Mouse (Mus musculus) forebrain, embryonic 14.5 days (tissue): ENCODE data around the gene Vmn2r89. TPM values are rescaled to one million over a fixed set of nuclear protein-coding genes. Genes with fewer than 3 reads are reported as not detected.
"Not testable (repeated sequence)": the region's sequence is repeated elsewhere in the genome, so short reads cannot be mapped to it uniquely, and the experiment has no call there.

Experiments used
- ATAC-seq: fragments of 200-750 bp; cut with Nextera tagmentation; 2 replicates; pipeline ENCODE4 v1.8.0; 2017; ENCODE audit warnings: mild to moderate bottlenecking, moderate library complexity
- DNase-seq: peaks from one replicate; pipeline ENCODE4 v3.0.0-alpha.2; 2015; ENCODE audit warnings: low spot score
- H3K27ac ChIP-seq: fragments of 300-500 bp; sonication (generic); 2 replicates; pipeline ENCODE4 v1.5.1; 2014; ENCODE audit warnings: low read depth, mild to moderate bottlenecking, control low read depth, low read length, moderate library complexity
- H3K27me3 ChIP-seq: fragments of 300-500 bp; sonication (generic); replicated peaks from 2 replicates; pipeline ENCODE4 v1.6.1; 2014; ENCODE audit warnings: low read length, control low read depth, mixed read lengths; ENCODE audit not compliant: control insufficient read depth, insufficient read depth
- H3K36me3 ChIP-seq: fragments of 300-500 bp; sonication (generic); 2 replicates; pipeline ENCODE4 v1.6.1; 2014; ENCODE audit warnings: low read length, control low read depth; ENCODE audit not compliant: control insufficient read depth, insufficient read depth
- H3K4me1 ChIP-seq: fragments of 300-500 bp; sonication (generic); 2 replicates; pipeline ENCODE4 v1.6.1; 2014; ENCODE audit warnings: antibody characterized with exemption, low read length, control low read depth; ENCODE audit not compliant: control insufficient read depth, insufficient read depth
- H3K4me2 ChIP-seq: fragments of 300-500 bp; sonication (generic); 2 replicates; pipeline ENCODE4 v1.6.1; 2014; ENCODE audit warnings: mild to moderate bottlenecking, control low read depth, low read length
- H3K4me3 ChIP-seq: fragments of 300-500 bp; sonication (generic); 2 replicates; pipeline ENCODE4 v1.5.1; 2014; ENCODE audit warnings: low read depth, low read length, control low read depth
- H3K9ac ChIP-seq: fragments of 300-500 bp; sonication (generic); 2 replicates; pipeline ENCODE4 v1.6.1; 2014; ENCODE audit warnings: mild to moderate bottlenecking, low read length, control low read depth, moderate library complexity
- H3K9me3 ChIP-seq: fragments of 300-500 bp; sonication (generic); replicated peaks from 2 replicates; pipeline ENCODE4 v1.6.1; 2016; ENCODE audit warnings: low read length, control low read depth, mixed read lengths; ENCODE audit not compliant: control insufficient read depth
- WGBS: fragments of 180-500 bp; shearing (Covaris S2); extraction: QIAGEN DNeasy Blood & Tissue Kit; methylation state at CpG from one replicate; pipeline ENCODE4 v1.1.7; 2014; 5-methylcytosine and 5-hydroxymethylcytosine counted together
- polyA plus RNA-seq: library from polyadenylated mRNA; unstranded; fragments of >200 nt; fragmentation: Nextera tagmentation; extraction: Ambion mirVana; gene quantifications from 2 replicates; pipeline ENCODE4 v1.2.1, GENCODE M21; 2014

Vmn2r89 gene
- polyA plus RNA-seq, 1 experiment from 2014 or later = not detected

GRCm38 (mm10) chr14:51482051-51482715 lies 30.5 kb downstream of the Vmn2r89 start:
- Histone ChIP-seq H3K27me3 (no peaks in the 10 kb centered on the region), H3K4me1 (no peaks in the 10 kb centered on the region), H3K4me2 (no peak overlapping the region), H3K27ac (no peak overlapping the region), H3K9me3 (no peaks in the 10 kb centered on the region), H3K9ac (no peak overlapping the region), H3K36me3 (no peaks in the 10 kb centered on the region), H3K4me3 (no peak overlapping the region)
- ATAC-seq (no peak), DNase-seq (no peak)
- WGBS = 86% methylated on average over 5 of the region's 5 CpGs

- DNase-seq, ATAC-seq, H3K9me3 ChIP-seq, H3K4me2 ChIP-seq, H3K36me3 ChIP-seq, H3K9ac ChIP-seq, H3K4me3 ChIP-seq, H3K27ac ChIP-seq, H3K27me3 ChIP-seq, H3K4me1 ChIP-seq: not testable (repeated sequence)
- WGBS = 87% methylated on average over 10 of the region's 10 CpGs
These were observed 31.3 kb downstream of the Vmn2r89 start for GRCm38 (mm10) chr14:51482971-51483381.

GRCm38 (mm10) chr14:51483671-51484070 lies 32.0 kb downstream of the Vmn2r89 start:
- H3K9ac ChIP-seq = no peak overlapping the region
- no peak overlapping the region for H3K4me3 ChIP-seq
- no peak for ATAC-seq
- no peaks in the 10 kb centered on the region for H3K4me1 ChIP-seq
- no peaks in the 10 kb centered on the region for H3K27me3 ChIP-seq
- H3K27ac ChIP-seq = no peak overlapping the region
- DNase-seq = no peak
- H3K9me3 ChIP-seq = no peaks in the 10 kb centered on the region
- 87% methylated on average over 1 of the region's 1 CpGs for WGBS
- no peaks in the 10 kb centered on the region for H3K36me3 ChIP-seq
- H3K4me2 ChIP-seq = no peak overlapping the region

GRCm38 (mm10) chr14:51486111-51486510 lies 34.5 kb downstream of the Vmn2r89 start:
- ATAC-seq = no peak
- DNase-seq = no peak
- no peak overlapping the region for H3K4me2 ChIP-seq
- 63% methylated on average over 1 of the region's 1 CpGs for WGBS
- H3K9me3 ChIP-seq = no peaks in the 10 kb centered on the region
- H3K36me3 ChIP-seq = no peaks in the 10 kb centered on the region
- H3K27ac ChIP-seq = no peak overlapping the region
- no peaks in the 10 kb centered on the region for H3K27me3 ChIP-seq
- H3K4me1 ChIP-seq = no peaks in the 10 kb centered on the region
- no peak overlapping the region for H3K9ac ChIP-seq
- no peak overlapping the region for H3K4me3 ChIP-seq

- Histone ChIP-seq H3K4me3 (no peak overlapping the region), H3K9ac (no peak overlapping the region), H3K4me1 (no peaks in the 10 kb centered on the region), H3K27ac (no peak overlapping the region), H3K36me3 (no peaks in the 10 kb centered on the region), H3K27me3 (no peaks in the 10 kb centered on the region), H3K9me3 (no peaks in the 10 kb centered on the region), H3K4me2 (no peak overlapping the region)
- WGBS = 93% methylated on average over 2 of the region's 2 CpGs
- ATAC-seq (no peak), DNase-seq (no peak)
These were observed 44.1 kb downstream of the Vmn2r89 start for GRCm38 (mm10) chr14:51495781-51496180.

- no peak for ATAC-seq
- 94% methylated on average over 1 of the region's 1 CpGs for WGBS
- Histone ChIP-seq H3K9ac (no peak overlapping the region), H3K4me1 (no peaks in the 10 kb centered on the region), H3K9me3 (no peaks in the 10 kb centered on the region), H3K27me3 (no peaks in the 10 kb centered on the region), H3K27ac (no peak overlapping the region), H3K36me3 (no peaks in the 10 kb centered on the region), H3K4me2 (no peak overlapping the region), H3K4me3 (no peak overlapping the region)
- DNase-seq = no peak
These were observed 45.3 kb downstream of the Vmn2r89 start for GRCm38 (mm10) chr14:51496955-51497354.

- ATAC-seq = no peak
- no peak overlapping the region for H3K4me3 ChIP-seq
- no peak overlapping the region for H3K27ac ChIP-seq
- no peak for DNase-seq
- 93% methylated on average over 2 of the region's 2 CpGs for WGBS
- H3K9ac ChIP-seq = no peak overlapping the region
- no peak overlapping the region for H3K4me2 ChIP-seq
- no peaks in the 10 kb centered on the region for H3K27me3 ChIP-seq
- no peaks in the 10 kb centered on the region for H3K36me3 ChIP-seq
- H3K4me1 ChIP-seq = no peaks in the 10 kb centered on the region
- no peaks in the 10 kb centered on the region for H3K9me3 ChIP-seq
These were observed 46.3 kb downstream of the Vmn2r89 start for GRCm38 (mm10) chr14:51497958-51498357.

- H3K4me1 ChIP-seq = no peaks in the 10 kb centered on the region
- no peaks in the 10 kb centered on the region for H3K9me3 ChIP-seq
- DNase-seq (no peak), ATAC-seq (no peak)
- H3K27me3 ChIP-seq = no peaks in the 10 kb centered on the region
- H3K9ac ChIP-seq = no peak overlapping the region
- H3K27ac ChIP-seq = no peak overlapping the region
- WGBS = 87% methylated on average over 2 of the region's 2 CpGs
- no peak overlapping the region for H3K4me2 ChIP-seq
- H3K36me3 ChIP-seq = no peaks in the 10 kb centered on the region
- no peak overlapping the region for H3K4me3 ChIP-seq
These were observed 48.1 kb downstream of the Vmn2r89 start for GRCm38 (mm10) chr14:51499707-51500275.

GRCm38 (mm10) chr14:51500461-51500860 lies 48.8 kb downstream of the Vmn2r89 start:
- Histone ChIP-seq H3K27me3 (no peaks in the 10 kb centered on the region), H3K4me1 (no peaks in the 10 kb centered on the region), H3K9me3 (no peaks in the 10 kb centered on the region), H3K4me3 (no peak overlapping the region), H3K27ac (no peak overlapping the region), H3K4me2 (no peak overlapping the region), H3K36me3 (no peaks in the 10 kb centered on the region), H3K9ac (no peak overlapping the region)
- 91% methylated on average over 4 of the region's 4 CpGs for WGBS
- DNase-seq = no peak
- ATAC-seq = no peak
